ENCODE assay signal across 13 mouse cellular contexts in genomic region chr1:19234432-19235205, GRCm38 (mm10). TPM values are rescaled to one million over a fixed set of nuclear protein-coding genes. Genes with fewer than 3 reads are reported as not detected.
A peak's percentile ranks its signal among the peaks of the same experiment; 100 is the strongest.
DNase-seq lines count a peak whose midpoint lies in the region; ATAC-seq lines count a peak whose summit lies in the region.
"Had no signal": no experiment of that assay in that cellular context is flagged by ENCODE, and none has a peak within 500 bp of the region (broad histone marks: within the 10 kb centered on the region; RNA-seq: fewer than 3 reads in every experiment).

No protein-coding gene starts in this region.

- ATAC-seq in megakaryocyte, adult 5-6 weeks (ENCODE audit: poor library complexity, severe bottlenecking) = no peak
- ATAC-seq in embryonic facial prominence, embryonic 11.5 days (replicated peaks; ENCODE audit: insufficient number of reproducible peaks, low FRiP score, low TSS enrichment, low read depth) = no peak
- ATAC-seq in neural tube, embryonic 12.5 days (ENCODE audit: low FRiP score, low read depth) = no peak
- ATAC-seq in liver, embryonic 12.5 days = no peak

- no peak for DNase-seq in embryonic facial prominence, embryonic 11.5 days (ENCODE audit: low spot score)
- DNase-seq in limb, embryonic 10.5 days (ENCODE audit: low spot score) = no peak
- DNase-seq in gastrocnemius, postnatal 36 days = no peak
- DNase-seq: cerebellum, adult 9-10 months; thymus, adult 2 months had no signal

- H3K4me3 ChIP-seq in megakaryocyte, embryonic 14.5 days (replicated peaks) = peak overlapping the region; percentile 65
- H3K4me3 ChIP-seq in embryonic facial prominence, embryonic 11.5 days (ENCODE audit: low read depth, low read length) = no peak overlapping the region; the same call in 1 of the 2 replicates
- H3K4me3 ChIP-seq in limb, embryonic 10.5 days = peak overlapping the region; percentile 16; the same call in 1 of the 2 replicates
- no peak overlapping the region for H3K4me3 ChIP-seq in neural tube, embryonic 12.5 days
- no peak overlapping the region for H3K4me3 ChIP-seq in liver, embryonic 12.5 days
- H3K4me3 ChIP-seq: erythroblast, embryonic 14.5 days had no signal

- intact Hi-C loops in gastrocnemius, postnatal 36 days (cut with DNase I) = no loop called here

- 3% methylated on average over 31 of the region's 31 CpGs for WGBS in embryonic facial prominence, embryonic 11.5 days
- under 1% methylated on average over 31 of the region's 31 CpGs for WGBS in limb, embryonic 10.5 days
- WGBS in neural tube, embryonic 12.5 days = 2% methylated on average over 31 of the region's 31 CpGs
- WGBS in liver, embryonic 12.5 days (ENCODE audit: insufficient replicate concordance) = 1% methylated on average over 31 of the region's 31 CpGs

- H3K4me2 ChIP-seq in embryonic facial prominence, embryonic 11.5 days (ENCODE audit: low read depth, low read length) = peak overlapping the region; percentile 30
- H3K4me2 ChIP-seq in neural tube, embryonic 12.5 days (replicated peaks) = peak overlapping the region; percentile 36
- H3K4me2 ChIP-seq in liver, embryonic 12.5 days = no peak overlapping the region

- H3K36me3 ChIP-seq in megakaryocyte, embryonic 14.5 days (replicated peaks; ENCODE audit: low read length) = no peaks in the 10 kb centered on the region
- no peaks in the 10 kb centered on the region for H3K36me3 ChIP-seq in embryonic facial prominence, embryonic 11.5 days (replicated peaks; ENCODE audit: control insufficient read depth, insufficient read depth, low read depth, low read length)
- no peaks in the 10 kb centered on the region for H3K36me3 ChIP-seq in limb, embryonic 10.5 days
- H3K36me3 ChIP-seq in neural tube, embryonic 12.5 days = no peaks in the 10 kb centered on the region
- no peaks in the 10 kb centered on the region for H3K36me3 ChIP-seq in liver, embryonic 12.5 days

- H3K4me1 ChIP-seq in megakaryocyte, embryonic 14.5 days = peaks cover 8% of the 10 kb centered on the region
- H3K4me1 ChIP-seq in embryonic facial prominence, embryonic 11.5 days (ENCODE audit: control insufficient read depth, insufficient read depth, low read length) = no peaks in the 10 kb centered on the region
- H3K4me1 ChIP-seq in limb, embryonic 10.5 days = peaks cover 31% of the 10 kb centered on the region
- no peaks in the 10 kb centered on the region; the same call in 1 of the 2 replicates for H3K4me1 ChIP-seq in neural tube, embryonic 12.5 days
- H3K4me1 ChIP-seq in liver, embryonic 12.5 days = no peaks in the 10 kb centered on the region

- peaks cover 55% of the 10 kb centered on the region for H3K27me3 ChIP-seq in megakaryocyte, embryonic 14.5 days (replicated peaks)
- peaks cover 45% of the 10 kb centered on the region for H3K27me3 ChIP-seq in embryonic facial prominence, embryonic 11.5 days (ENCODE audit: control insufficient read depth, insufficient read depth, low read length)
- peaks cover 95% of the 10 kb centered on the region for H3K27me3 ChIP-seq in limb, embryonic 10.5 days (ENCODE audit: low read depth, poor library complexity, severe bottlenecking)
- H3K27me3 ChIP-seq in neural tube, embryonic 12.5 days (replicated peaks) = peaks cover 72% of the 10 kb centered on the region
- H3K27me3 ChIP-seq in liver, embryonic 12.5 days (replicated peaks) = peaks cover 80% of the 10 kb centered on the region

- no peak overlapping the region for H3K9ac ChIP-seq in embryonic facial prominence, embryonic 11.5 days (replicated peaks; ENCODE audit: low read length)
- H3K9ac ChIP-seq in neural tube, embryonic 12.5 days = no peak overlapping the region
- H3K9ac ChIP-seq in liver, embryonic 12.5 days = no peak overlapping the region

- peaks cover 4% of the 10 kb centered on the region for H3K9me3 ChIP-seq in megakaryocyte, embryonic 14.5 days
- H3K9me3 ChIP-seq in embryonic facial prominence, embryonic 11.5 days (replicated peaks; ENCODE audit: control insufficient read depth, low read length) = no peaks in the 10 kb centered on the region
- H3K9me3 ChIP-seq in limb, embryonic 10.5 days (replicated peaks) = no peaks in the 10 kb centered on the region
- H3K9me3 ChIP-seq in neural tube, embryonic 12.5 days = no peaks in the 10 kb centered on the region
- no peaks in the 10 kb centered on the region for H3K9me3 ChIP-seq in liver, embryonic 12.5 days (replicated peaks)

- H3K27ac ChIP-seq in embryonic facial prominence, embryonic 11.5 days (replicated peaks; ENCODE audit: low read depth, low read length) = no peak overlapping the region
- no peak overlapping the region for H3K27ac ChIP-seq in limb, embryonic 10.5 days
- H3K27ac ChIP-seq in neural tube, embryonic 12.5 days = no peak overlapping the region
- H3K27ac ChIP-seq in liver, embryonic 12.5 days = no peak overlapping the region

RNA-seq across cellular contexts. Expression of gene Tfap2b, which starts 25.9 kb away (rescaled TPM):
- not detected in 2 replicates for polyA plus RNA-seq in megakaryocyte, embryonic 14.5 days (2012; ENCODE audit: insufficient read depth, low replicate concordance)
- not detected in 2 replicates for total RNA-seq in megakaryocyte, adult 5-6 weeks (2015)
- total RNA-seq in megakaryocyte, adult 5-6 weeks (2017) = not detected in 2 replicates
- polyA plus RNA-seq in embryonic facial prominence, embryonic 11.5 days (2014; fragmentation: Nextera tagmentation; extraction: Ambion mirVana) = 22.9 and 29.1 TPM in 2 replicates
- 6.7 and 19.7 TPM in 2 replicates for polyA plus RNA-seq in limb, embryonic 10.5 days (2016; fragmentation: Nextera tagmentation; extraction: Ambion mirVana)
- 78.6 and 88.6 TPM in 2 replicates for polyA plus RNA-seq in neural tube, embryonic 12.5 days (2016; fragmentation: Nextera tagmentation; extraction: Ambion mirVana)
- not detected for total RNA-seq in gastrocnemius, postnatal 36 days (2021)
- polyA plus RNA-seq in liver, embryonic 12.5 days (2016; fragmentation: Nextera tagmentation; extraction: Ambion mirVana) = 0.18 TPM in 1 of 2 replicates, not detected in the other
- polyA plus RNA-seq: erythroblast, embryonic 14.5 days; heart, postnatal 0 days; intestine, embryonic 14.5 days; spleen, adult 2 months had no signal

Comparison
In these comparisons a context has a peak if more than half of its experiments do, and no peak if none do; other contexts are left out.
1. H3K4me3 ChIP-seq: peak in megakaryocyte, embryonic 14.5 days (single experiment) and limb, embryonic 10.5 days (single experiment); none in embryonic facial prominence, embryonic 11.5 days (single experiment), neural tube, embryonic 12.5 days (single experiment) and liver, embryonic 12.5 days (single experiment).